Mouse (Mus musculus) cerebellum, adult 18-20 months (tissue): ENCODE measurements around the gene Id1.

Experiments
- DNase-seq, 2 experiments: peaks; one replicate each; pipeline ENCODE4 v3.0.0; 2021

Gene Id1

DNA sequence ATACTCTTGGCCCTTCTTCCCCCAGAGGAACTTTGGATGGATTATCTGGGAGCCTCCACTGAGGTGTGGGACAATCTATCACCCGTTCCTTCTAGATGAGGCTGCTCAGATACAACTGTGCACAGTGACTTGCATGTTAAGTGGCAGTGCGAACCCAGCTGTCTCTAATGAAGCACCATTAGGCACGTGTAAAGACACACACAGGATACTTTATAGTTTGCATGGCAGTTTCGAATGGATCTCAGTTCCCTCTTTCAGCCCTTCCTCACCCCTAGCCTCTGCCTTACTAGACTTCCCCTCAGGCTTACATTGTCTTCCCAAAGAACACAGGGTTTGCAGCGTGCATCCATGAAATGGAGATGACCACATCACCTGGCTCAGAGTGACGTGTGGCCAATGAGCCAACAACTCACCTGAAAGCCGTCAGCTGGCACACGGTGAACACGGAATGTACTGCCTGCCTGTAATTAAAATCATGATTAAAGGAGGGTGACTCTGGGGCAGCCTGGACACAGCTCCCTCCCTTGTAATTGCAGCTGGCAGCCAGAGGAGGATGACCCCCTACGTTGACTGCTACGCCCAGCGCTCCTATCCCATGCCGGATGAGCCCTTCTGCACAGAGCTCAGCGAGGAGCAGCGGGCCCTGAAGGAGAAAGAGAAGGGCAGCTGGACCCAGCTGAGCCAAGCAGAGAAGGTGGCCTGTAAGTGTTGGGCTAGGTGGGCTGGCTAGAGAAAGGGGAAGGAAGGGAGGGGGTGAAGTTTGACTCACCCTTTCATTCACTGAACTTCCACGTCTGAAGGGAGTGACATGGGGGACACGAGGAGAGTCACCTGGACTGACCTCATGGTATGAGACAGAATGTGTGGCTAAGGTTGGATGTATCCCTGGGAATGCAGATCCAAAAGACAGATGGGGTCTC lies 20.7 kb downstream of the Id1 start:
- no peak for DNase-seq

GRCm38 (mm10) chr2:152757478-152757877 lies 21.4 kb downstream of the Id1 start:
- DNase-seq: peak; percentile 62 to 70

DNA sequence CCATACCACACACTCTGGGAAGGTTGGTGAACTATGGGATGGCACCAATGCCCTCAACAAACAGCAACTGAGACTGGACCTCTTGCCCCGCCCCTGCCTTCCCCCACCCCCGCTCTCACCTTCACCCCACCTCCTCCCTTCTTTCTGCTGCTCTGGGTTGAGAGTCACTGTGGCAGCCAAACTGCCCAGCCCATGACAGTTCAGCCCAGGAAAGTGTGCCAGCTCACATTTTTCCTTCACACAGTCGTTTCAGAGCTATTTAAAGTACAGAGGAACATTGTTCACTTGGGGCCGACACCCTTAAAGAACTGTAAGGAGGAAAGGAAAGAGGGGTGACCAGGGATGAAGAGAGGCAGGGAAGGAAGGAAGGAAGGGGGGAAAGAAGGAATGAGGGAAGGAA lies 22.3 kb downstream of the Id1 start:
- DNase-seq: no peak

DNA sequence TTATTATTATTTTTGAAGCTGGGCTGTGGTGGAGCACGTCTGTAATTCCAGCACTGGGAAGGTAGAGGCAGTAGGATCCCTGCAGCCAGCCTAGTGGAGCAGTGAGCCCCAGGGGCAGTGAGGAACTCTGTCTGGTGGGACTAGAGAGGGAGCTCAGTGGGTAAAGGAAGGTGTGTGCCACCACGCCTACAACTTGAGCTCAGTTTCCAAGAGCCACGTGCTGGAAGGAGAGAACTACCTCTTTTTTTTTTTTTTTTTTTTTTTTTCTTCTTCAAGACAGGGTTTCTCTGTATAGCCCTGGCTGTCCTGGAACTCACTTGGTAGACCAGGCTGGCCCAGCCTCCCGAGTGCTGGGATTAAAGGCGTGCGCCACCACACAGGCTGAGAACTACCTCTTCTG lies 27.3 kb downstream of the Id1 start:
- DNase-seq: no peak

GRCm38 (mm10) chr2:152764172-152765044 lies 28.4 kb downstream of the Id1 start:
- DNase-seq: no peak

GRCm38 (mm10) chr2:152765045-152765674 lies 29.1 kb downstream of the Id1 start:
- DNase-seq: no peak

GRCm38 (mm10) chr2:152766387-152767123 lies 30.5 kb downstream of the Id1 start:
- DNase-seq: peak; percentile 86 to 92

GRCm38 (mm10) chr2:152767618-152768271 lies 31.7 kb downstream of the Id1 start:
- peak in 1 of 2 experiments; percentile 53 for DNase-seq

DNA sequence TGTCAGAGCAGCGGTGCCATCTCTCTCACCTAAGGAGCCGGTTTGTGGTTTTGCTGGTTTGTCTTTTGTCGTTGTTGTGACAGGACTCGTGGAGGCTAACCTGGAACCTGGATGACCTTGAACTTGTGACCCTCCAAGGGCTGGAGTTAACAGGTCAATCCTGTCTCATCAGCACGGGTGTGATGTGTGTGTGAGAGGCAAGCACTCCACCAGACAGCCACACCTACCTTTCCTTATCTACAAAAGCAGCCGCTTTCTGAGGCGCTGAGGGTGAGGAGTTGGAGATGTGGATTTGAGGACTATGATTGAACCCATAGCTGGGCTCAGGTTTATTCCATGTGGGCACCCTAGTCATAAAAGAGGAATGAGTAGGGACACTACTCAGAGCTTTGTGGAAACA lies 33.6 kb downstream of the Id1 start:
- no peak for DNase-seq

DNA sequence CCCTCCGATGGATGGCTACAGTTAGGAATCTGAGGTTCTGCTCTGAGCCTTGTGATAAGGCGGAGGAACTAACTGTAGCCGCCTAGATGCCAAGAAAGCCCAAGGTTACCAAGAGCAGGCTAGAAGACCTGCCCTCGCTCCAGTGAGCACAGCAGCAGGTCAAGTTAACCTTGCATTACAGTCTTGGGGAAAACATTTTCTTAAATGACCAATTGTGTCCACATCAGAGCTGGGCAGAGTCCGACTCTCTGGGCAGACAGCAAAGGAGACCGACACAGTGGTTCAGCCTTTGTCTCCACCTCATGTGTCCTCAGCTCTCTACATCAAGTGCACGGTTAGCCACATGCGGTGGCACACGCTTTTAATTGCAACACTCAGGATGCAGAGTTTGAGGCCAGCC lies 35.5 kb downstream of the Id1 start:
- DNase-seq: no peak

GRCm38 (mm10) chr2:152772231-152772630 lies 36.2 kb downstream of the Id1 start:
- DNase-seq: no peak

- DNase-seq: no peak
Observed at GRCm38 (mm10) chr2:152775357-152775756, 39.3 kb downstream of the Id1 start.

DNA sequence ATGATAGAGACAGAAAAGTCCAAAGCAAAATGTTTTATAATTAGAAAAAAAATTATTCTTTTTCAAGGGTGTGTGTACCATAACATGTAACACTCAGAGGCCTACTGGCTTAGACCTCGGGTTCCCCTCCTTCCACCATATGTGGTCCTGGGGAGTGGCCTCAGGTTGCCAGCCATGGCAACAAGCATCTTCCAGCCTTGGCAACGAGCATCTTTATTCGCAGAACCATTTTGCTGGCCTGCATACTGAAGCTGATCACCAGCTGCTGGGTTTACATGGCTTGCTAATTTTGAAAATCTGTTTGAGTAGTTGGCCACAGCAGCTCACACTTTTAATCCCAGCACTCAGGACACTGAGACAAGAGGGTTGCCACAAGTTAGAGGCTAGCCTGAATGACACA lies 40.0 kb downstream of the Id1 start:
- no peak for DNase-seq

GRCm38 (mm10) chr2:152776435-152776834 lies 40.4 kb downstream of the Id1 start:
- DNase-seq: no peak

DNA sequence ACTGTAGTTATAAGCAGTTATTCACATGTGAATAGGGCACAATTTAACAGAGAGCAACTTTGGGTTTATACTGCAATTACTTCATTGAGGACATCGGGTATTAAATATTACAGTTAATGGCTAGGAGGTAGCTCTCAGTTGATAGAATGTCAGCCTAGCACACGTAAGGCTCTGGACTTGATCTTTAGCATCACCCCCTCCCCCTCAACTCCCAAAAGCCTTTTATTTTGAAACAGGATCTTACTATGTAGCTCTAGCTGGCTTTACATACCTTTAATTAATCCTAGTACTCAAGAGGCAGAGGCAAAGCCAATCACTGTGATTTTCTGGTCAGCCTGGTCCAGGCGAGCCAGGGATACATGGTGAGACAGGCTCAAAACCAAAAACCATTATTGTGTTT lies 41.0 kb downstream of the Id1 start:
- DNase-seq: no peak

DNA sequence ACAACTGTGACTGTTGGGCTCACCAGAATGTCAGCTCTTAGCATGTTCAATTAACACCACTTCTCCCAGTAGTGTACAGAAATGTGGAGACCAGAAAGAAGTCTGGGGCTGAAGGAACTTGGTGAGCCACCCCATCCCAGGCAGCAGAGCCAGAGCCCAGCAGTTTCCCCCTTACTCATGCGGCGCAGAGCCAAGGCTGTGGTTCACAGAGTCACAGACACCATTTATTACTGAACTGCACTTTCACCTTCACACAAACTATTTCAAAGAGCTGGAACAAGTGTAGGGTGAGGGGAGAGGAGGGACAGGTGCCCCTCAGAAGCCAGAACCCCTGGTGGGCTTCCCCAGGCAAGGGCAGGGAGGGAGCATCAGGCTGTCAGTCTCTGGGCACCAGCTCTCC lies 44.4 kb downstream of the Id1 start:
- no peak for DNase-seq

DNA sequence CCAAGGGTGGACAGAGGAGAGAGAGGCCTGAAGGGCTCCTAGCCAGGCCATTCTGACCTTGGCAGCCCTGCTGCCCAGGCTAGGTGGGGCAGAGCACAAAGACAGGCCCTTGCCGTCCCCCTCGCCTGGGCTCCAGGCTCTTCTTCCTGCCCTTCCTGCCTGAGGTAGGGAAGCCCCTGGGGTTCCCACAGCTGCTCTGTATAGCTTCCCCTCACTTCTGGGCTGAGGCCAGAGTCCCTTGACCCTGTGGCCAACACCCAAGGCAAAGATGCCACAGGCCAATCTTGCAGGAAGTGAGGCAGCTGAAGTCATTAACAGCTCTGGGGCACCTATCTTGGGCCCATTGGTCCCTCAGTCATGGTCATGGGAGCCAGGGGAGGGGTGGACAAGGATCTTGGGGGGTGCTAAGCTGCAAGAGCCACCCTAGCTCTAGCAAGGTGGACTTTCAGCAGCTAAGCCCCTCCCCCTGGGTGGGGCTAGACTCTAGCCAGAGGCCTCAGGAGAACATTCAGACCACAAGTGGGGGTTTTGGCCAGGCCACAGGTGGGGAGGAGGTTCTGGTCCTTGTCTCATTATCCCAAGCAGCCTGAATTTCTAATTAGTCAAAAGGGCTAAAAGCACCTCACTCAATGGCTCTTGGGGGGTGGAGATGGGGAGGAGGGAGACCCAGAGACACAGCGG lies 45.1 kb downstream of the Id1 start:
- DNase-seq: peak in 1 of 2 experiments; percentile 22

GRCm38 (mm10) chr2:152782656-152783055 lies 46.6 kb downstream of the Id1 start:
- DNase-seq: no peak

GRCm38 (mm10) chr2:152783241-152783640 lies 47.2 kb downstream of the Id1 start:
- no peak for DNase-seq

DNA sequence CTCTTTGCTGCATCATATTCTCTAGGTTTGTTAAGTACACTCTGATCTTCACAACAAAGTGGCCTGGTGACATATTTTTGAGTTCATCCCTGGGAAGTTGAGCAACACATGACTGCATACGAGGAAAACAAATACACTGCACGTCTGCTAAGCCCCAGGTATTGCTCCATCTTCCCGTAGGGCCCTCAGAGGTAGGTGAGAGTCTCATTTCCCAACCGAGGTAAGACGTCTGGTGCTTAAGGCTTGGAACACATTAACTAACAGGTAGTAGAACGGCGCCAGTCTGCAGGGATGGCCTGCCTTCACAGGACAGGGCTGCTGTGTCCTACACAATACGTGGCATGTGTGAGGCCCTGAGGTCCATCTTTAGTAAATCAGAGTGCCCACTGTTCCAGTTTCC lies 48.6 kb downstream of the Id1 start:
- peak in 1 of 2 experiments; percentile 19 for DNase-seq
